Mouse (Mus musculus) liver, postnatal 0 days (tissue): Measurements from ENCODE around the gene Trib3.

Source experiments
- CTCF ChIP-seq: sonication (generic); IDR thresholded peaks from 2 replicates; pipeline ENCODE4 v1.5.1; 2016; ENCODE audit warnings: antibody characterized with exemption, low read depth
- EP300 ChIP-seq: IDR thresholded peaks from 2 replicates; pipeline ENCODE4 v1.6.1; 2016; ENCODE audit warnings: antibody characterized with exemption, low read depth, mild to moderate bottlenecking

DNA sequence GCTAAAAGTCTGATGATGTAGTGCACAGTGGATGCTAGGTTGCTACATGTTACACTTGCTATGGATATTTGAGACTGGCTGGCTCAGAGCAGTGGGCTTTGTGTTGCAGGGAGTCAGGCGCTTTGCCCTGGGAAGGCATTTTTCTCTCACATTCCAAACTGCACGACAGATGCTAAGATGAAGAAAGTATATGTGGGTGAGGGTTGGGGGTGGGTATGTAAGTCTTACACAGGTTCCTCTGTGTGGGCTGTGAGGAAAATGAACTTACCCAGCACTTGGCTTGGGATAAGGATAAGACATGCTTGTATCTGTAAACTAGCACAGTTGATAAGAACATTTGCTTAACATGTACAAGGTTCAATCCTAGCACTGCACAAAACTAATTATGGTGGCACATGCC, 41.0 kb downstream of the Trib3 start:
- no peak for TF ChIP-seq EP300
- TF ChIP-seq CTCF = no peak
